Mouse (Mus musculus) embryo, embryonic 11 days (tissue): ENCODE measurements around the gene Speer4d.
"Not testable (repeated sequence)": the region's sequence is repeated elsewhere in the genome, so short reads cannot be mapped to it uniquely, and the experiment has no call there.

Experiments used
- DNase-seq: peaks from one replicate; pipeline ENCODE4 v3.0.0-alpha.2; 2015

Speer4d gene

GRCm38 (mm10) chr5:15618764-15619163 lies at the start of gene Speer4d:
Speer4d (plus strand) TSS chr5:15619064.
- not testable (repeated sequence) for DNase-seq

GRCm38 (mm10) chr5:15573735-15574134 lies 45.1 kb upstream of the Speer4d start:
- DNase-seq = not testable (repeated sequence)

DNA sequence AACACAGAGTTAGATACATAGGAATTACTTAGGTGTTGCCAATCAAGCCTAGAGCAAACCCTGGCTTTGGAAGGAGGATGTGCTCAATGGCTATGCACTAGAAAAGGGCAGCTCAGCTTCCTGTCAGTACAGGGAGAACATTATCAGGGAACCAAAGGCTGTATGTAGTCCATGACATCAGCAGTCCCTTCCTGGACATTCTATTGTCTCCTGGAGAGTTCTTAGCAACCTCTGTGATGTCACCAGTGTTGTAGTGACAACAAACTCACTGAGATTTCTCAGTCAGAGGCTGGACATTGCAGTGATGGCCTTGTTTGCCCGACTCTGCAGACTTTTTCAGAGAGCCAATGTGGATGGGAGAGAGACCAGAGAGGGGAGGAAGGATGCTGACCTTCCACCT lies 41.8 kb upstream of the Speer4d start, which contains the start of gene Gm21083:
TSS of gene Gm21083 (plus strand) at position 301 of the 400 bp plus-strand sequence.
- DNase-seq = not testable (repeated sequence)

DNA sequence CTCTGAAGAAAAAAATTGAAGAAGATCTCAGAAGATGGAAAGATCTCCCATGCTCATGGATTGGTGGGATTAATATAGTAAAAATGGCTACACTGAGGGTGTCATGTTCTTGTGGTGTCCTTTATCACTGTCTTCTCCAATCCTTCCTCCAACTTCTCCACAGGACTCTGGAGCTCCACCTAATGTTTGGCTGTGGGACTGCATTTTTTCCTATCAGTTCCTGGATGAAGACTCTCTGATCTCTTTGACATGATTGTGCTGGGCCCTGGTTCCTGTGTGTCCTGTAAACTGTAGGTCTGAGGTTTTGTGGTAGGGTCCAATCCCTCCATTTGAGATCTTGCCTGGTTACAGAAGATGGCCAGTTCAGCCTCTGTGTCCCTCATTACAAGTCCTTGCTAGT lies 32.5 kb upstream of the Speer4d start:
- not testable (repeated sequence) for DNase-seq

- DNase-seq = peak; percentile 76
Measured at GRCm38 (mm10) chr5:15588291-15588690, 30.6 kb upstream of the Speer4d start.

- DNase-seq = not testable (repeated sequence)
Measured at GRCm38 (mm10) chr5:15590635-15591034, 28.2 kb upstream of the Speer4d start.

DNA sequence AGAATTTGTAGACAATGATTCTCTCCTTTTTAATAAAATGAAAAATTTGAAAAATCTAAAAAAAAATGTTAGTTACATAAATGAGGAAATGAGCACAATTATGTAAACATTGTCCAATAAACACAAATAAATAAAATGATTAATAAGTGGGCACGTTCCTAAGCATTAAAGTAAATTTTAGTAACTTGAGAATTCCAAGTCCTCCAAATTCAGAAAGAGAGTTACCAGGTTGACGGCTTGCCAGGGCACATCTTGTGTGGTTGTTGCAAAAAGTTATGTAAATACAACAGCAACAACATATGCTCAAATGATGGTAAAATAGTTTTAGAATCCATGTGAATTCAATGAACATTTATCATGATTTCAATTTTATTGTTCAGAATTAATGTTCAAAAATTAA lies 27.3 kb upstream of the Speer4d start:
- not testable (repeated sequence) for DNase-seq

DNA sequence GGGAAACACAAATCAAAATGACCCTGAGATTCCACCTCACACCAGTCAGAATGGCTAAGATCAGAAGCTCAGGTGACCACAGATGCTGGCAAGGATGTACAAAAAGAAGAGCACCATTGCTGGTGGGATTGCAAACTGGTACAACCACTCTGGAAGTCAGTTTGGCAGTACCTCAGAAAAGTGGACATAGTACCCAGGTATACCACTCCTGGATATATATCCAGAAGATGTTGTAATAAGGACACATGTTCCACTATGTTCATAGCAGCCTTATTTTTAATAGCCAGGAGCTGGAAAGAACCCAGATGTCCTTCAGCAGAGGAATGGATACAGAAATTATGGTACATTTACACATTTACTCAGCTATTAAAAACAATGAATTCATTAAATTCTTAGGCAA lies 20.0 kb upstream of the Speer4d start:
- not testable (repeated sequence) for DNase-seq

GRCm38 (mm10) chr5:15600342-15600741 lies 18.5 kb upstream of the Speer4d start:
- DNase-seq = not testable (repeated sequence)

DNA sequence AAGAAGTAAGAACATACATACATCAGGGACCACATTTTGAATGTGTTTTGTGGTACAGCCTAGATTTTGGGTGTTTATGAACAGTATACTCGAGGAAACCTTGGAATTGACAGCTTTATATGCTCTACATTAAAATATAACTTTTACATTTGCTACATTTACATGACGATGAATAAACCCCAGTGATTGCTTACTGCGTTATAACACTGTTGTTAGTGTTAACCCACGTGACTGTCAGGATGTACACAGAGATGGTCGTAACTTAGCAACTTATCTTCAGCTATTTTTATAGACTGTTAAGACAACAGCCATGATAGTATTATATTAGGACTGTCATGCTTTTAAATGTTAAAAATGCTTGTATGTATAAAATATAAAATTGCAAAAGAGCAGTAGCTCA lies 17.4 kb upstream of the Speer4d start:
- DNase-seq = not testable (repeated sequence)

GRCm38 (mm10) chr5:15601960-15602359 lies 16.9 kb upstream of the Speer4d start:
- not testable (repeated sequence) for DNase-seq

- DNase-seq = not testable (repeated sequence)
Measured at GRCm38 (mm10) chr5:15602424-15602947, 16.4 kb upstream of the Speer4d start.

DNA sequence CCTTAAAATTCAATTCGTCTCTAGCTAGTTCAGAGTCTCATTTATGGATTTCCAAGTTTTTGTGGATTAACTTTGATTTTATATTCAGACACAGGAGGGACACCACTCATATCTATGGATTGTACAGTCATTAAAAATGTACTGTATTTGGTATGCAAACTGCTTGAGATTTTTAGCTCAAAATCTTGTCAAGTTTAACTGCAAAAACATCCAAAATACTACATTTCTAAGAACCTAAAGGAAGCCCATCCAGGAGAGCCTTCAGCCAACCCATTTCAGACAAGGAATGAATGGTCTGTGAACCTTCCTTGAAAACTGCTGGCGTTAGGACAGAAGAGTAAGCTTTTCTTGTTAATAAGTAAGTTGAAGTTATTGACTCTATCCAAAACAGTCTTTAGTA lies 15.9 kb upstream of the Speer4d start:
- not testable (repeated sequence) for DNase-seq

DNA sequence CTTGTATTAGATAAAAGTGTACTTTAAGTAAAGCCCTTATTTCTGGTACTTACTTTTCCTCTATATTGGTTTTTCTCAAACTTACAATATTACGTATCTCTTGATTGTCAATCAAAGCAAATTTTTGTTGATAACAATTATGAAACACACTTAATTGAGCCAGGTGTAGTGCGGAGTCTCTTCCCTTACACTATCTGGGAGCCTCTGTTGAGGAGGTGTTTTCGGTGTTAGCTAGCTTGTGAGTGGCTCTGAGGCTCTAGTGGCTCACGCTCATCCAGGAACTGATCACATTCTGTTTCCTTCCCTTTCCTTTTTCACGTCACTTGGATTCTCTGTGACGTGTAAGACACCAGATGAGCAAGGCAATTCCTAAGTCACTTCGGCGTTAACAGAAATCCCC lies 15.3 kb upstream of the Speer4d start:
- not testable (repeated sequence) for DNase-seq

DNA sequence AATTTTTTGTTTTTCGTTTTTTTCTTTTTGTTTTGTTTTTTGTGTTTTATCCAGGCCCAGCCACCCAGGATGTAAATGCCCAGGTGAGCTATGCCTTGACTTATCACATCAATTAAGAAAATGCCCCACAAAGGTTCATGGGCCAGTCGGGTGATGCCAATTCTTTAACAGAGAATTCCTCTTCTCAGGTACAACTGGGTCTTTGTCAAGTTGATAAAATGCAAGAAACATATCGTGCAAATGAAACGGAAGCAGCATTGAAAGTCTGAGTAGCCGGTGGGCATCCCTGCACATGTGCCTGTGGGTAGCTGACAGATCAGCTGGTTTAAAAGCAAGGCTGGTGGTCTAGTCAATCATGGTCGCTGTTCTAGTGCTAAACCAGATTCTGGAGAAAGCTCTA lies 12.2 kb upstream of the Speer4d start:
- DNase-seq = not testable (repeated sequence)

DNA sequence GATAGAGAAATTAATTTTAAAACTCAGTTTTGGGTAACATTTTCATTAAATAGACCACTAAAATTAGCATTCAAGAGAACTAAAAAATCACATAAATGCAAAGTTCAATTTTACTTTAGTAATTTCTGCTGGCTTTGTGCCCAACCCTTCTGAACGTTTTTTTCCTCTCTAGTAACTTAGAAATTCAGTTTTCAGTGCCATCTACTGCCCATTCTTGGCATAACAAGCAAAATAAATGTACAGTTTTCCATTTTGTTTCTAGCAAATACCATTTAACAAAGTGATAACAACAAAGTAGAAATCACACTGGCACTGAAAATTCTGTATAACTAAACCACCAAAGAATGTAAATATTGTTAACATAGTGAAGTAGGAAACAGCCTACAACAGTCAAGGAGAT lies 8.2 kb upstream of the Speer4d start:
- peak; percentile 32 for DNase-seq

DNA sequence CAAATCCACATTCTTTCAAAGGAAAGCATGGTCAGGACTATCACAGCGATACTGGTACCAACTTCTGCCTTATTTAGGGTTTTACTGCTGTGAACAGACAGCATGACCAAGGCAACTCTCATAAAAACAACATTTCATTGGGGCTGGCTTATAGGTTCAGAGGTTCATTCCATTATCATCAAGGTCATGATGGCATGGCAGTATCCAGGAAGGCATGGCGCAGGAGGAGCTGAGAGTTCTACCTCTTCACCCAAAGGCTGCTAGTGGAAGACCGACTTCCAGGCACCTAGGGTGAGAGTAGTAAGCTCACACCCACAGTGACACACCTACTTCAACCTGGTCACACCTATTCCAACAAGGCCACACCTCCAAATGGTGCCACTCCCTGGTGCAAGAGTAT lies 2.7 kb upstream of the Speer4d start:
- DNase-seq = not testable (repeated sequence)

- DNase-seq = not testable (repeated sequence)
Measured at GRCm38 (mm10) chr5:15628136-15628535, 9.3 kb downstream of the Speer4d start.

DNA sequence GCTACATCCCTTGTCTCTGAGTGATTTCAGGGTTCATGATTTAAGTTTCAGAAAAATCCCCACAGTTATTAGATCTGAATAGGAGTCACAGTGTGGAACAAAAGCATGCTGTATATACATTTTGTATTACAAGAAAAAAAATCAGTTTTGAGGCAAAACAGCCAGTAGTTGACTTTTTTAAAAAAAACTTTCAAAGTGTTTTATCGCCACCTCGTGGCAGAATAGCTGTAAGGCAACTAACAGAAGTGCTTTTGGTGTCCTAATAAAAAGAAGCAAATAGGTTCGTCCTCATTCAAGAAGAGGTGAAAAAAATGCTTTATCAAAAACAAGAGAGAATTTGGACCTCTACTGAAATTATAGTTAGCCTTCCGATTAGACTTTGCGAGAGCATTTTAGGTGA lies 11.2 kb downstream of the Speer4d start:
- peak; percentile 22 for DNase-seq

DNA sequence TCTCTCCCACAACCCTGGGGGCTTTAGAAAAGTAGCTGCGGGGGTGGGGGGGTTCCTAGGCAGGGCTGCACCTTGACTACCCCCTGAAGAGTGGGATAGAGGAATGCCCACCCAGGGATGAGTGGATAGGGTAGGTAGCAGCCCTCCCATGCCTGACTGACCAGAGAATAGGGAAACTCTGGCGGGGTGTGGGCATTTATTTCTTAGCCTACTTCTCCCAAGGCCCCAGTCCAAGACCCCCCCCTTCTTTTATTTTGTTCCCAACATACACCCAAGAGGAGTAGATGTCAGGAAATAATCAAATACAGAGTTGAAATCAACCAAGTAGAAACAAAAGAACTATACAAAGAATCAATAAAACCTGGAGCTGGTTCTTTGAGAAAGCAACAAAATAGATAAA lies 18.8 kb downstream of the Speer4d start:
- DNase-seq = not testable (repeated sequence)

- DNase-seq = not testable (repeated sequence)
Measured at GRCm38 (mm10) chr5:15645707-15646106, 26.8 kb downstream of the Speer4d start.

- DNase-seq = peak; percentile 4
Measured at GRCm38 (mm10) chr5:15652334-15652733, 33.5 kb downstream of the Speer4d start.

- DNase-seq = not testable (repeated sequence)
Measured at GRCm38 (mm10) chr5:15656959-15657358, 38.1 kb downstream of the Speer4d start, which contains the start of gene 4930572O03Rik. 4930572O03Rik (minus strand) TSS chr5:15657059.

DNA sequence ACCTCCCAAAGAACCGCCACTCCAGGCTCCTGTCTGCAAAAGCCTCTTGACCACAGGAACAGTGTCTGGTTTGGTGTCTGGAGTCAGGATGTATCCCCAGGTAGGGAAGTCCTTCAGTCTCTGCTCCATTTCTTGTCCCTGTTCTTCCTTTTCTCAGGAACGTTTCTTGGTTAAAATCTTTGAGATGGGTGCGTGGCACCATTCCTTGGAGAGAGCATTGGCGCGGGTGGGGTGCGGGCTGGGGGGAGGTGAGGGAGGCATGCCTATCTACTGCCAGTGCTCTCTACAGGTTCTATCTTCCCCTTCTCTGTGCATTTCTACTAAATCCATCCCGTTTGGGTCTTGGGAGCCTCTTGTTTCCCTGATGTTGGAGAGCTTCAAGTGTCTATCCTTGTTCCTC lies 45.0 kb downstream of the Speer4d start:
- DNase-seq = not testable (repeated sequence)

DNA sequence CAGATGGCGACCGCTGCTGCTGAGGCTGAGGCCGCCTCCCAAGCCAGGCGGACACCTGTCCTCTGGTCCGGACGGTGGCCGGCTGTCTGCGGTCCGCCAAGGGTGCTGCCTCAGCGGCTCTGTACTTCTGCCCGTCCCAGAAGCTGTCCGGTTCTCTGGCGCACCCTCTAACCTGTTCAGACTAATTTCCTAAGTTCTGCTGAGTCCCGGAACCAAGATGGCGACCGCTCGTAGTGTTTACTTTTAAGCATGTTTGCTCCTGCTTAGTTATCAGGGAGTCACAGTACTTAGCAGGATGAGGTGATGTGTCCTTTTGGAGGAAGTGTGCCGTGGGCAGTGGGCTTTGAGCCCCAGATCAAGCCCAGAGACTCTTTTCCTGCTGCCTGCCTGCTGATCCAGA lies 51.9 kb downstream of the Speer4d start:
- not testable (repeated sequence) for DNase-seq
